Mouse (Mus musculus): Measurements from ENCODE around the gene P2ry14. TPM values are rescaled to one million over a fixed set of nuclear protein-coding genes. Genes with fewer than 3 reads are reported as not detected.
A peak's percentile ranks its signal among the peaks of the same experiment; 100 is the strongest.

P2ry14 gene
- polyA plus RNA-seq (2014; fragmentation: Nextera tagmentation; extraction: Ambion mirVana): 2.7 and 3.2 TPM in 2 replicates

DNA sequence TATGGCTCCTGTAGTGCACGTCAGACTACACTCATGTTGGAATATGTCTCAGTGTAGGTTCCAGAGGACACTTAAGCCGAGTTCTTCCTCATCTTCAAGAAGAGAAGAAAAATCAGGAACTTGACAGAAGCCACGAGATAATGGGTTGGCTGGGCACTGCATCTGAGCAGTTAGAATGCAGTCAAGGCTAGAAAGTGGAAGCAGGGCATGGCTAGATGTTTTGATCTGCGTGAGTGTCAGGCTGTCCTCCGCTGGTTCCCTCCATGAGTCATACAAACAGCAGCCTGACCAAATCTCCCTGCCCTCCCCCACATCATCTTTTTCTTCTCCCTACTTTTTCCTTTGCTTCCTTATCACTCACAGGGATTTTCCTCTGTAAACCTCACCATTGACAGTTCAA is at the start of gene P2ry14:
Gene P2ry14, minus strand, starts transcription at position 195 of the 400 bp plus-strand sequence.
- Histone ChIP-seq H3K4me3 (ENCODE audit: low read depth, low read length) (no peak within 1 kb of the TSS), H3K27ac (ENCODE audit: low read length) (no peak within 1 kb of the TSS), H3K27me3 (ENCODE audit: control insufficient read depth, insufficient read depth, low read length) (no peaks in the 10 kb centered on the region), H3K9me3 (ENCODE audit: control insufficient read depth, low read depth, low read length) (no peaks in the 10 kb centered on the region), H3K9ac (replicated peaks; ENCODE audit: low read depth, low read length) (no peak within 1 kb of the TSS), H3K4me2 (replicated peaks; ENCODE audit: low read depth, low read length) (no peak within 1 kb of the TSS), H3K36me3 (ENCODE audit: control insufficient read depth, insufficient read depth, low read length) (no peaks in the 10 kb centered on the region), H3K4me1 (ENCODE audit: control insufficient read depth, insufficient read depth, low read length) (no peaks in the 10 kb centered on the region)
- WGBS: 74% methylated on average over 5 of the region's 5 CpGs
- no peak for ATAC-seq (ENCODE audit: insufficient number of reproducible peaks, insufficient read depth, low FRiP score, low read depth)

- H3K4me2 ChIP-seq (replicated peaks; ENCODE audit: low read depth, low read length): no peak overlapping the region
- H3K27me3 ChIP-seq (ENCODE audit: control insufficient read depth, insufficient read depth, low read length): no peaks in the 10 kb centered on the region
- H3K4me3 ChIP-seq (ENCODE audit: low read depth, low read length): no peak overlapping the region
- WGBS: 78% methylated on average over 4 of the region's 4 CpGs
- ATAC-seq (ENCODE audit: insufficient number of reproducible peaks, insufficient read depth, low FRiP score, low read depth): no peak
- H3K27ac ChIP-seq (ENCODE audit: low read length): no peak overlapping the region
- no peaks in the 10 kb centered on the region for H3K9me3 ChIP-seq (ENCODE audit: control insufficient read depth, low read depth, low read length)
- no peaks in the 10 kb centered on the region for H3K36me3 ChIP-seq (ENCODE audit: control insufficient read depth, insufficient read depth, low read length)
- H3K4me1 ChIP-seq (ENCODE audit: control insufficient read depth, insufficient read depth, low read length): no peaks in the 10 kb centered on the region
- H3K9ac ChIP-seq (replicated peaks; ENCODE audit: low read depth, low read length): no peak overlapping the region
These were observed 44.0 kb upstream of the P2ry14 start for GRCm38 (mm10) chr3:59197329-59197948.

GRCm38 (mm10) chr3:59194938-59195337 is 41.5 kb upstream of the P2ry14 start, which contains the start of gene Gpr87:
Gene Gpr87 (minus strand): TSS chr3:59195104.
- Histone ChIP-seq H3K36me3 (ENCODE audit: control insufficient read depth, insufficient read depth, low read length) (no peaks in the 10 kb centered on the region), H3K27me3 (ENCODE audit: control insufficient read depth, insufficient read depth, low read length) (no peaks in the 10 kb centered on the region), H3K9ac (replicated peaks; ENCODE audit: low read depth, low read length) (no peak within 1 kb of the TSS), H3K4me2 (replicated peaks; ENCODE audit: low read depth, low read length) (no peak within 1 kb of the TSS), H3K4me1 (ENCODE audit: control insufficient read depth, insufficient read depth, low read length) (no peaks in the 10 kb centered on the region), H3K27ac (ENCODE audit: low read length) (peak within 1 kb of the TSS; percentile 15; the same call in 1 of the 2 replicates), H3K4me3 (ENCODE audit: low read depth, low read length) (no peak within 1 kb of the TSS), H3K9me3 (ENCODE audit: control insufficient read depth, low read depth, low read length) (no peaks in the 10 kb centered on the region)
- WGBS: 78% methylated on average over 7 of the region's 7 CpGs
- ATAC-seq (ENCODE audit: insufficient number of reproducible peaks, insufficient read depth, low FRiP score, low read depth): no peak

GRCm38 (mm10) chr3:59194099-59194498 is 40.7 kb upstream of the P2ry14 start:
- WGBS: 81% methylated on average over 7 of the region's 7 CpGs
- Histone ChIP-seq H3K4me3 (ENCODE audit: low read depth, low read length) (no peak overlapping the region), H3K36me3 (ENCODE audit: control insufficient read depth, insufficient read depth, low read length) (no peaks in the 10 kb centered on the region), H3K9me3 (ENCODE audit: control insufficient read depth, low read depth, low read length) (no peaks in the 10 kb centered on the region), H3K4me2 (replicated peaks; ENCODE audit: low read depth, low read length) (no peak overlapping the region), H3K27me3 (ENCODE audit: control insufficient read depth, insufficient read depth, low read length) (no peaks in the 10 kb centered on the region), H3K27ac (ENCODE audit: low read length) (peak overlapping the region; percentile 15; the same call in 1 of the 2 replicates), H3K4me1 (ENCODE audit: control insufficient read depth, insufficient read depth, low read length) (no peaks in the 10 kb centered on the region), H3K9ac (replicated peaks; ENCODE audit: low read depth, low read length) (no peak overlapping the region)
- ATAC-seq (ENCODE audit: insufficient number of reproducible peaks, insufficient read depth, low FRiP score, low read depth): no peak

DNA sequence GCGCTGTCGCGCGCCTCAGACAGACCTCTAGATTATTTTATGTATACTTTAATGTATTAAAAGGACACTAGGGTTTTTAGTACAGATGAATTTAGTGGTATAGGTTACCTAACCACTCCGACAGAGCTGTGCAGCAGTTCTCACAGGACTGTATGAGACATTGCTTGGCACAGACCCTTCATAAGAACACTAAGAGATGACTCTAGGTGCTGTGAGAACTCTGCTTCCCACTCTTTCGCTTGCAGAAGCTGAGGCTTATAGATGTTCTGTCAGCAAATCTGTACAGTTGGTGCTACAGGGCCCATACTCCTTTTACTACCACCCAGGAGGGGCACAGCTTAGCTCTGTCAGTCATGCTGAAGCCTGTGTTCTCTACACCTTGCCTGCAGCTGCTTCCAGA is 38.3 kb upstream of the P2ry14 start:
- no peak overlapping the region for H3K27ac ChIP-seq (ENCODE audit: low read length)
- ATAC-seq (ENCODE audit: insufficient number of reproducible peaks, insufficient read depth, low FRiP score, low read depth): no peak
- no peaks in the 10 kb centered on the region for H3K36me3 ChIP-seq (ENCODE audit: control insufficient read depth, insufficient read depth, low read length)
- H3K4me1 ChIP-seq (ENCODE audit: control insufficient read depth, insufficient read depth, low read length): no peaks in the 10 kb centered on the region
- H3K9ac ChIP-seq (replicated peaks; ENCODE audit: low read depth, low read length): no peak overlapping the region
- 97% methylated on average over 6 of the region's 6 CpGs for WGBS
- H3K4me2 ChIP-seq (replicated peaks; ENCODE audit: low read depth, low read length): no peak overlapping the region
- no peaks in the 10 kb centered on the region for H3K9me3 ChIP-seq (ENCODE audit: control insufficient read depth, low read depth, low read length)
- no peaks in the 10 kb centered on the region for H3K27me3 ChIP-seq (ENCODE audit: control insufficient read depth, insufficient read depth, low read length)
- no peak overlapping the region for H3K4me3 ChIP-seq (ENCODE audit: low read depth, low read length)

DNA sequence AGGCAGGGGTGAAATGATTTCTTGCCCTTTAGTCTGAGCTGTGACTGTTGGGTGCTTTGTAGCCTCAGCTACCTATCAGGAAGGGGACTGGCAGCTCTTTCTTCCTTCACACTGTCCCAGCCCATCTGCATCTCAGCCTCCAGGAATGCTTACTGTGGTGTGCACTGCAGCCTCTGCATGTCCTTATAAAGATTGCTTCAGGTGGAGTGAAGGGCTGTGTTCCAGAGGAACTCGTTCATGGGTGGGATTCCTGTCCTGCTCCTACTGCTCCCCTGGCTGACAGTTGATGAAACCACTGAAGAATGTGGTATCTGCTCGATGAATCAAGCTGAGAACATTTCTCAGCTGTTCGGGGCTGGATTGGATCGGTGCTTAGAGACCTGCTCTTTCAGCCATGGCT is 33.9 kb upstream of the P2ry14 start:
- H3K36me3 ChIP-seq (ENCODE audit: control insufficient read depth, insufficient read depth, low read length): no peaks in the 10 kb centered on the region
- WGBS: 85% methylated on average over 4 of the region's 4 CpGs
- ATAC-seq (ENCODE audit: insufficient number of reproducible peaks, insufficient read depth, low FRiP score, low read depth): no peak
- no peaks in the 10 kb centered on the region for H3K27me3 ChIP-seq (ENCODE audit: control insufficient read depth, insufficient read depth, low read length)
- no peak overlapping the region for H3K27ac ChIP-seq (ENCODE audit: low read length)
- no peak overlapping the region for H3K4me2 ChIP-seq (replicated peaks; ENCODE audit: low read depth, low read length)
- H3K9ac ChIP-seq (replicated peaks; ENCODE audit: low read depth, low read length): no peak overlapping the region
- H3K4me3 ChIP-seq (ENCODE audit: low read depth, low read length): no peak overlapping the region
- no peaks in the 10 kb centered on the region for H3K4me1 ChIP-seq (ENCODE audit: control insufficient read depth, insufficient read depth, low read length)
- no peaks in the 10 kb centered on the region for H3K9me3 ChIP-seq (ENCODE audit: control insufficient read depth, low read depth, low read length)

- no peak overlapping the region for H3K4me2 ChIP-seq (replicated peaks; ENCODE audit: low read depth, low read length)
- WGBS: 71% methylated on average over 4 of the region's 4 CpGs
- H3K27ac ChIP-seq (ENCODE audit: low read length): no peak overlapping the region
- no peak overlapping the region for H3K4me3 ChIP-seq (ENCODE audit: low read depth, low read length)
- H3K27me3 ChIP-seq (ENCODE audit: control insufficient read depth, insufficient read depth, low read length): no peaks in the 10 kb centered on the region
- H3K4me1 ChIP-seq (ENCODE audit: control insufficient read depth, insufficient read depth, low read length): no peaks in the 10 kb centered on the region
- H3K9me3 ChIP-seq (ENCODE audit: control insufficient read depth, low read depth, low read length): no peaks in the 10 kb centered on the region
- ATAC-seq (ENCODE audit: insufficient number of reproducible peaks, insufficient read depth, low FRiP score, low read depth): no peak
- H3K36me3 ChIP-seq (ENCODE audit: control insufficient read depth, insufficient read depth, low read length): no peaks in the 10 kb centered on the region
- H3K9ac ChIP-seq (replicated peaks; ENCODE audit: low read depth, low read length): no peak overlapping the region
These were observed 32.2 kb upstream of the P2ry14 start for GRCm38 (mm10) chr3:59185662-59186061.

GRCm38 (mm10) chr3:59182129-59182528 is 28.7 kb upstream of the P2ry14 start:
- no peak overlapping the region for H3K4me3 ChIP-seq (ENCODE audit: low read depth, low read length)
- H3K9me3 ChIP-seq (ENCODE audit: control insufficient read depth, low read depth, low read length): no peaks in the 10 kb centered on the region
- no peak overlapping the region for H3K4me2 ChIP-seq (replicated peaks; ENCODE audit: low read depth, low read length)
- ATAC-seq (ENCODE audit: insufficient number of reproducible peaks, insufficient read depth, low FRiP score, low read depth): no peak
- H3K4me1 ChIP-seq (ENCODE audit: control insufficient read depth, insufficient read depth, low read length): no peaks in the 10 kb centered on the region
- no peak overlapping the region for H3K9ac ChIP-seq (replicated peaks; ENCODE audit: low read depth, low read length)
- H3K36me3 ChIP-seq (ENCODE audit: control insufficient read depth, insufficient read depth, low read length): no peaks in the 10 kb centered on the region
- H3K27ac ChIP-seq (ENCODE audit: low read length): no peak overlapping the region
- H3K27me3 ChIP-seq (ENCODE audit: control insufficient read depth, insufficient read depth, low read length): no peaks in the 10 kb centered on the region

DNA sequence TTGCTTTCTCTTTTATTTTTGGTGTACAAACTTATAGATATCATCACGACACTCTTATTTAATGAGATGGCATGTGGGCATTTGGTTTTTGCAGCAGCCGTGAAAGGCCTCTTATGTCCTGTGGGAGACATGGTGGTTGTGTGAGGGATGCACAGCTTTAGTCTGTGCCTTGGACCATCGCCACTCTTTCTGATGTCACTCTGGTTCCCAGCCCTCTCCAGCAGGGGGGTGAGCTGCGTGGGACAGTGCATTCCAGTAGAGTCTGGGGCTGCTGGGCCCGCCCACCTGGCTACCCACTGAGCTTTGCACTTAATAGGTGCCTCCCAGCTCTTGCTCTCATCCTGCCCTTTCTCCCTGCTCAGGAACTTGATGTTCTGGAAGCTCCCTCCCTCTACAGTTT is 27.7 kb upstream of the P2ry14 start:
- no peak for ATAC-seq (ENCODE audit: insufficient number of reproducible peaks, insufficient read depth, low FRiP score, low read depth)

More for the DNA sequence above, 27.7 kb upstream of the P2ry14 start:
- H3K4me1 ChIP-seq (ENCODE audit: control insufficient read depth, insufficient read depth, low read length): no peaks in the 10 kb centered on the region
- no peak overlapping the region for H3K9ac ChIP-seq (replicated peaks; ENCODE audit: low read depth, low read length)
- H3K4me2 ChIP-seq (replicated peaks; ENCODE audit: low read depth, low read length): no peak overlapping the region
- no peak overlapping the region for H3K4me3 ChIP-seq (ENCODE audit: low read depth, low read length)
- H3K27ac ChIP-seq (ENCODE audit: low read length): no peak overlapping the region
- no peaks in the 10 kb centered on the region for H3K9me3 ChIP-seq (ENCODE audit: control insufficient read depth, low read depth, low read length)
- H3K36me3 ChIP-seq (ENCODE audit: control insufficient read depth, insufficient read depth, low read length): no peaks in the 10 kb centered on the region
- H3K27me3 ChIP-seq (ENCODE audit: control insufficient read depth, insufficient read depth, low read length): no peaks in the 10 kb centered on the region
- WGBS: 67% methylated on average over 5 of the region's 5 CpGs

Data from stomach, embryonic 14.5 days (tissue).